Mouse (Mus musculus) bone marrow, adult 2 months (tissue): Measurements from ENCODE around the gene Gm9903.

Experiments
- CTCF ChIP-seq: fragments of 200-500 bp; IDR thresholded peaks from 2 replicates; pipeline ENCODE4 v1.5.1; 2011; ENCODE audit warnings: low read length, control low read depth; ENCODE audit not compliant: control insufficient read depth, insufficient read depth
- POLR2A ChIP-seq: fragments of 200-500 bp; IDR thresholded peaks from 2 replicates; pipeline ENCODE4 v1.6.1; 2011; ENCODE audit warnings: low read depth, mild to moderate bottlenecking, control low read depth, low read length, borderline replicate concordance; ENCODE audit not compliant: control insufficient read depth

- TF ChIP-seq CTCF (no peak), POLR2A (no peak)
Measured at GRCm38 (mm10) chr5:33630061-33630460, 336 bp downstream of the Gm9903 start.
